Mouse (Mus musculus) liver, embryonic 11.5 days (tissue): ENCODE measurements around the gene Arid1b. TPM values are rescaled to one million over a fixed set of nuclear protein-coding genes. Genes with fewer than 3 reads are reported as not detected.
A peak's percentile ranks its signal among the peaks of the same experiment; 100 is the strongest.

Experiments used
- ATAC-seq: fragments of 200-750 bp; cut with Nextera tagmentation; replicated peaks from 2 replicates; pipeline ENCODE4 v1.8.0; 2017; ENCODE audit warnings: moderate number of reproducible peaks, mild to moderate bottlenecking, moderate TSS enrichment, moderate library complexity; ENCODE audit not compliant: low FRiP score
- DNase-seq: peaks from one replicate; pipeline ENCODE4 v3.0.0-alpha.2; 2017; ENCODE audit warnings: low spot score
- H3K27ac ChIP-seq: fragments of 300-500 bp; sonication (generic); 2 replicates; pipeline ENCODE4 v1.5.1; 2014; ENCODE audit warnings: mild to moderate bottlenecking, low read depth, low read length, control low read depth
- H3K27me3 ChIP-seq: fragments of 300-500 bp; sonication (generic); replicated peaks from 2 replicates; pipeline ENCODE4 v1.6.1; 2014; ENCODE audit warnings: low read length, mixed read lengths; ENCODE audit not compliant: control insufficient read depth, insufficient read depth
- H3K36me3 ChIP-seq: fragments of 300-500 bp; sonication (generic); 2 replicates; pipeline ENCODE4 v1.6.1; 2014; ENCODE audit warnings: mild to moderate bottlenecking, low read length, moderate library complexity, mixed read lengths; ENCODE audit not compliant: control insufficient read depth, insufficient read depth
- H3K4me1 ChIP-seq: fragments of 300-500 bp; sonication (generic); replicated peaks from 2 replicates; pipeline ENCODE4 v1.6.1; 2014; ENCODE audit warnings: low read length, mixed read lengths; ENCODE audit not compliant: control insufficient read depth, insufficient read depth
- H3K4me2 ChIP-seq: fragments of 300-500 bp; sonication (generic); 2 replicates; pipeline ENCODE4 v1.6.1; 2014; ENCODE audit warnings: mild to moderate bottlenecking, control low read depth, moderate library complexity
- H3K4me3 ChIP-seq: fragments of 300-500 bp; sonication (generic); 2 replicates; pipeline ENCODE4 v1.5.1; 2014; ENCODE audit warnings: low read depth, low read length, control low read depth
- H3K9ac ChIP-seq: fragments of 300-500 bp; sonication (generic); 2 replicates; pipeline ENCODE4 v1.6.1; 2014; ENCODE audit warnings: low read depth, low read length, control low read depth
- H3K9me3 ChIP-seq: fragments of 300-500 bp; sonication (generic); 2 replicates; pipeline ENCODE4 v1.6.1; 2016; ENCODE audit warnings: low read length, inconsistent platforms, mixed read lengths; ENCODE audit not compliant: control insufficient read depth
- WGBS: fragments of 180-500 bp; shearing (Covaris S2); extraction: QIAGEN DNeasy Blood & Tissue Kit; methylation state at CpG from one replicate; pipeline ENCODE4 v1.1.7; 2014; 5-methylcytosine and 5-hydroxymethylcytosine counted together
- polyA plus RNA-seq: library from polyadenylated mRNA; unstranded; fragments of >200 nt; fragmentation: Nextera tagmentation; extraction: Ambion mirVana; gene quantifications from 2 replicates; pipeline ENCODE4 v1.2.1, GENCODE M21; 2014

The Arid1b gene
- polyA plus RNA-seq, 1 experiment from 2014 or later: 9.1 TPM

- WGBS: 94% methylated on average over 1 of the region's 1 CpGs
- Histone ChIP-seq H3K27ac (no peak overlapping the region), H3K9me3 (no peaks in the 10 kb centered on the region), H3K9ac (no peak overlapping the region), H3K4me2 (no peak overlapping the region), H3K36me3 (no peaks in the 10 kb centered on the region), H3K4me1 (peaks cover 15% of the 10 kb centered on the region; the same call in 1 of the 2 replicates), H3K27me3 (no peaks in the 10 kb centered on the region), H3K4me3 (no peak overlapping the region)
- no peak for DNase-seq
- no peak for ATAC-seq
Observed at GRCm38 (mm10) chr17:5209076-5209475, 214.9 kb downstream of the Arid1b start.

GRCm38 (mm10) chr17:5210101-5210727 lies 216.1 kb downstream of the Arid1b start:
- no peaks in the 10 kb centered on the region for H3K9me3 ChIP-seq
- H3K4me3 ChIP-seq: no peak overlapping the region
- no peak for DNase-seq
- no peak overlapping the region for H3K4me2 ChIP-seq
- H3K27me3 ChIP-seq: no peaks in the 10 kb centered on the region
- WGBS: 83% methylated on average over 6 of the region's 6 CpGs
- H3K9ac ChIP-seq: no peak overlapping the region
- H3K36me3 ChIP-seq: no peaks in the 10 kb centered on the region
- no peak overlapping the region for H3K27ac ChIP-seq
- no peak for ATAC-seq
- H3K4me1 ChIP-seq: peaks cover 12% of the 10 kb centered on the region; the same call in 1 of the 2 replicates

- DNase-seq (no peak), ATAC-seq (no peak)
- no peaks in the 10 kb centered on the region for H3K27me3 ChIP-seq
- 85% methylated on average over 7 of the region's 7 CpGs for WGBS
- no peak overlapping the region for H3K4me2 ChIP-seq
- no peaks in the 10 kb centered on the region for H3K36me3 ChIP-seq
- no peaks in the 10 kb centered on the region for H3K9me3 ChIP-seq
- H3K4me3 ChIP-seq: no peak overlapping the region
- no peak overlapping the region for H3K9ac ChIP-seq
- peaks cover 12% of the 10 kb centered on the region; the same call in 1 of the 2 replicates for H3K4me1 ChIP-seq
- H3K27ac ChIP-seq: no peak overlapping the region
Observed at GRCm38 (mm10) chr17:5210891-5211290, 216.8 kb downstream of the Arid1b start.

- Histone ChIP-seq H3K9me3 (no peaks in the 10 kb centered on the region), H3K27ac (no peak overlapping the region), H3K9ac (no peak overlapping the region), H3K4me1 (peaks cover 12% of the 10 kb centered on the region; the same call in 1 of the 2 replicates), H3K4me3 (no peak overlapping the region), H3K36me3 (no peaks in the 10 kb centered on the region), H3K27me3 (no peaks in the 10 kb centered on the region), H3K4me2 (no peak overlapping the region)
- ATAC-seq: no peak
- 71% methylated on average over 12 of the region's 12 CpGs for WGBS
- no peak for DNase-seq
Observed at GRCm38 (mm10) chr17:5212166-5212565, 218.0 kb downstream of the Arid1b start.

- no peak overlapping the region for H3K27ac ChIP-seq
- ATAC-seq (no peak), DNase-seq (no peak)
- no peak overlapping the region for H3K4me2 ChIP-seq
- no peaks in the 10 kb centered on the region for H3K36me3 ChIP-seq
- H3K4me3 ChIP-seq: no peak overlapping the region
- H3K9me3 ChIP-seq: no peaks in the 10 kb centered on the region
- H3K9ac ChIP-seq: no peak overlapping the region
- 75% methylated on average over 6 of the region's 6 CpGs for WGBS
- peaks cover 10% of the 10 kb centered on the region; the same call in 1 of the 2 replicates for H3K4me1 ChIP-seq
- H3K27me3 ChIP-seq: no peaks in the 10 kb centered on the region
Observed at GRCm38 (mm10) chr17:5213441-5213840, 219.3 kb downstream of the Arid1b start.

- Histone ChIP-seq H3K4me2 (no peak overlapping the region), H3K27ac (no peak overlapping the region), H3K36me3 (no peaks in the 10 kb centered on the region), H3K9me3 (no peaks in the 10 kb centered on the region), H3K9ac (no peak overlapping the region), H3K4me3 (no peak overlapping the region), H3K4me1 (peaks cover 10% of the 10 kb centered on the region), H3K27me3 (no peaks in the 10 kb centered on the region)
- 85% methylated on average over 4 of the region's 4 CpGs for WGBS
- ATAC-seq (peak; percentile 49; the same call in 1 of the 2 replicates), DNase-seq (no peak)
Observed at GRCm38 (mm10) chr17:5215352-5215751, 221.2 kb downstream of the Arid1b start.

GRCm38 (mm10) chr17:5216965-5217546 lies 222.9 kb downstream of the Arid1b start:
- peaks cover 6% of the 10 kb centered on the region for H3K4me1 ChIP-seq
- 65% methylated on average over 10 of the region's 10 CpGs for WGBS

GRCm38 (mm10) chr17:5217852-5218845 lies 224.0 kb downstream of the Arid1b start:
- no peak overlapping the region for H3K4me3 ChIP-seq
- DNase-seq (no peak), ATAC-seq (no peak)
- no peaks in the 10 kb centered on the region for H3K27me3 ChIP-seq
- no peak overlapping the region for H3K9ac ChIP-seq
- H3K27ac ChIP-seq: no peak overlapping the region
- H3K4me2 ChIP-seq: no peak overlapping the region
- H3K4me1 ChIP-seq: peaks cover 6% of the 10 kb centered on the region
- H3K36me3 ChIP-seq: no peaks in the 10 kb centered on the region
- H3K9me3 ChIP-seq: no peaks in the 10 kb centered on the region
- 79% methylated on average over 9 of the region's 9 CpGs for WGBS

More at GRCm38 (mm10) chr17:5216965-5217546, 222.9 kb downstream of the Arid1b start:
- Histone ChIP-seq H3K4me3 (no peak overlapping the region), H3K9ac (no peak overlapping the region), H3K27ac (no peak overlapping the region), H3K27me3 (no peaks in the 10 kb centered on the region), H3K9me3 (no peaks in the 10 kb centered on the region), H3K4me2 (no peak overlapping the region), H3K36me3 (no peaks in the 10 kb centered on the region)
- DNase-seq (no peak), ATAC-seq (0 out of 2 replicates have a peak, but pooled peaks have one; percentile 42)
